Mouse (Mus musculus): ENCODE data around the gene H2-DMb2. TPM values are rescaled to one million over a fixed set of nuclear protein-coding genes. Genes with fewer than 3 reads are reported as not detected.
A peak's percentile ranks its signal among the peaks of the same experiment; 100 is the strongest.

Gene H2-DMb2
- polyA plus RNA-seq, 1 experiment from 2014 or later = 2.1 TPM

- H3K9me3 ChIP-seq (ENCODE audit: low read length) = no peaks in the 10 kb centered on the region
- no peaks in the 10 kb centered on the region for H3K27me3 ChIP-seq (ENCODE audit: insufficient read depth, low read length)
- WGBS (ENCODE audit: insufficient replicate concordance) = under 1% methylated on average over 27 of the region's 31 CpGs
- ATAC-seq = peak; percentile 35
- peaks cover 16% of the 10 kb centered on the region for H3K36me3 ChIP-seq (replicated peaks; ENCODE audit: insufficient read depth, low read length)
- H3K9ac ChIP-seq (replicated peaks) = peak overlapping the region; percentile 93
- peaks cover 25% of the 10 kb centered on the region for H3K4me1 ChIP-seq (ENCODE audit: insufficient read depth)
- peak overlapping the region; percentile 100 for H3K27ac ChIP-seq (ENCODE audit: low read depth)
- TF ChIP-seq CTCF (IDR thresholded peaks at IDR 0.05; ENCODE audit: low read depth) (peak; percentile 59), EP300 (IDR thresholded peaks at IDR 0.05; ENCODE audit: low read depth) (no peak)
- H3K4me2 ChIP-seq (ENCODE audit: low read depth, low read length) = peak overlapping the region; percentile 98
- peak overlapping the region; percentile 97 for H3K4me3 ChIP-seq (ENCODE audit: low read depth, low read length)
- DNase-seq = peak; percentile 92
These were observed 22.3 kb upstream of the H2-DMb2 start for GRCm38 (mm10) chr17:34120814-34121171.

- Histone ChIP-seq H3K9me3 (ENCODE audit: low read length) (no peaks in the 10 kb centered on the region), H3K9ac (replicated peaks) (peak overlapping the region; percentile 93), H3K27ac (ENCODE audit: low read depth) (peak overlapping the region; percentile 100), H3K4me3 (ENCODE audit: low read depth, low read length) (peak overlapping the region; percentile 97), H3K36me3 (replicated peaks; ENCODE audit: insufficient read depth, low read length) (peaks cover 11% of the 10 kb centered on the region), H3K27me3 (ENCODE audit: insufficient read depth, low read length) (no peaks in the 10 kb centered on the region), H3K4me1 (ENCODE audit: insufficient read depth) (peaks cover 24% of the 10 kb centered on the region), H3K4me2 (ENCODE audit: low read depth, low read length) (peak overlapping the region; percentile 98)
- WGBS (ENCODE audit: insufficient replicate concordance) = 1% methylated on average over 32 of the region's 35 CpGs
- ATAC-seq = peak; percentile 4
- TF ChIP-seq CTCF (IDR thresholded peaks at IDR 0.05; ENCODE audit: low read depth) (no peak), EP300 (IDR thresholded peaks at IDR 0.05; ENCODE audit: low read depth) (no peak; the same call in 1 of the 2 replicates)
- DNase-seq = no peak
These were observed 21.8 kb upstream of the H2-DMb2 start for GRCm38 (mm10) chr17:34121172-34121878.

- Histone ChIP-seq H3K36me3 (replicated peaks; ENCODE audit: insufficient read depth, low read length) (peaks cover 6% of the 10 kb centered on the region), H3K9me3 (ENCODE audit: low read length) (no peaks in the 10 kb centered on the region), H3K4me3 (ENCODE audit: low read depth, low read length) (peak overlapping the region; percentile 97), H3K4me2 (ENCODE audit: low read depth, low read length) (peak overlapping the region; percentile 98), H3K27ac (ENCODE audit: low read depth) (peak overlapping the region; percentile 100), H3K4me1 (ENCODE audit: insufficient read depth) (peaks cover 22% of the 10 kb centered on the region), H3K27me3 (ENCODE audit: insufficient read depth, low read length) (no peaks in the 10 kb centered on the region), H3K9ac (replicated peaks) (peak overlapping the region; percentile 93)
- TF ChIP-seq CTCF (IDR thresholded peaks at IDR 0.05; ENCODE audit: low read depth) = no peak
- no peak for TF ChIP-seq EP300 (IDR thresholded peaks at IDR 0.05; ENCODE audit: low read depth)
- DNase-seq (peak; percentile 78), ATAC-seq (peak; percentile 10)
- 2% methylated on average over 8 of the region's 10 CpGs for WGBS (ENCODE audit: insufficient replicate concordance)
These were observed 21.3 kb upstream of the H2-DMb2 start for GRCm38 (mm10) chr17:34121879-34122187.

GRCm38 (mm10) chr17:34122188-34122984, 20.7 kb upstream of the H2-DMb2 start, which contains the start of gene Brd2:
Brd2 (minus strand) TSS chr17:34122634.
- ATAC-seq (peak; percentile 40), DNase-seq (peak; percentile 96)
- no peaks in the 10 kb centered on the region for H3K9me3 ChIP-seq (ENCODE audit: low read length)
- no peaks in the 10 kb centered on the region for H3K27me3 ChIP-seq (ENCODE audit: insufficient read depth, low read length)
- 0 out of 2 replicates have a peak, but pooled peaks cover 5% of the 10 kb centered on the region for H3K36me3 ChIP-seq (replicated peaks; ENCODE audit: insufficient read depth, low read length)
- WGBS (ENCODE audit: insufficient replicate concordance) = 1% methylated on average over 48 of the region's 75 CpGs
- peak within 1 kb of the TSS; percentile 100 for H3K27ac ChIP-seq (ENCODE audit: low read depth)
- H3K9ac ChIP-seq (replicated peaks) = peak within 1 kb of the TSS; percentile 93
- H3K4me3 ChIP-seq (ENCODE audit: low read depth, low read length) = peak within 1 kb of the TSS; percentile 97
- peaks cover 26% of the 10 kb centered on the region for H3K4me1 ChIP-seq (ENCODE audit: insufficient read depth)
- TF ChIP-seq EP300 (IDR thresholded peaks at IDR 0.05; ENCODE audit: low read depth) = peak; percentile 54; the same call in 1 of the 2 replicates
- no peak for TF ChIP-seq CTCF (IDR thresholded peaks at IDR 0.05; ENCODE audit: low read depth)
- H3K4me2 ChIP-seq (ENCODE audit: low read depth, low read length) = peak within 1 kb of the TSS; percentile 98

GRCm38 (mm10) chr17:34123111-34123510, 20.0 kb upstream of the H2-DMb2 start:
- no peaks in the 10 kb centered on the region for H3K27me3 ChIP-seq (ENCODE audit: insufficient read depth, low read length)
- peak overlapping the region; percentile 100 for H3K27ac ChIP-seq (ENCODE audit: low read depth)
- ATAC-seq (no peak), DNase-seq (no peak)
- peak overlapping the region; percentile 98 for H3K4me2 ChIP-seq (ENCODE audit: low read depth, low read length)
- peak overlapping the region; percentile 93 for H3K9ac ChIP-seq (replicated peaks)
- peaks cover 31% of the 10 kb centered on the region for H3K4me1 ChIP-seq (ENCODE audit: insufficient read depth)
- H3K36me3 ChIP-seq (replicated peaks; ENCODE audit: insufficient read depth, low read length) = 0 out of 2 replicates have a peak, but pooled peaks cover 5% of the 10 kb centered on the region
- no peaks in the 10 kb centered on the region for H3K9me3 ChIP-seq (ENCODE audit: low read length)
- TF ChIP-seq EP300 (IDR thresholded peaks at IDR 0.05; ENCODE audit: low read depth) = no peak
- TF ChIP-seq CTCF (IDR thresholded peaks at IDR 0.05; ENCODE audit: low read depth) = no peak
- under 1% methylated on average over 7 of the region's 7 CpGs for WGBS (ENCODE audit: insufficient replicate concordance)
- H3K4me3 ChIP-seq (ENCODE audit: low read depth, low read length) = peak overlapping the region; percentile 97

GRCm38 (mm10) chr17:34123518-34123917, 19.6 kb upstream of the H2-DMb2 start:
- DNase-seq (no peak), ATAC-seq (no peak)
- no peaks in the 10 kb centered on the region for H3K9me3 ChIP-seq (ENCODE audit: low read length)
- H3K27me3 ChIP-seq (ENCODE audit: insufficient read depth, low read length) = no peaks in the 10 kb centered on the region
- 0 out of 2 replicates have a peak, but pooled peaks cover 2% of the 10 kb centered on the region for H3K36me3 ChIP-seq (replicated peaks; ENCODE audit: insufficient read depth, low read length)
- peak overlapping the region; percentile 97 for H3K4me3 ChIP-seq (ENCODE audit: low read depth, low read length)
- peak overlapping the region; percentile 93 for H3K9ac ChIP-seq (replicated peaks)
- TF ChIP-seq CTCF (IDR thresholded peaks at IDR 0.05; ENCODE audit: low read depth) = no peak
- no peak for TF ChIP-seq EP300 (IDR thresholded peaks at IDR 0.05; ENCODE audit: low read depth)
- peak overlapping the region; percentile 100 for H3K27ac ChIP-seq (ENCODE audit: low read depth)
- 19% methylated on average over 2 of the region's 2 CpGs for WGBS (ENCODE audit: insufficient replicate concordance)
- peaks cover 32% of the 10 kb centered on the region for H3K4me1 ChIP-seq (ENCODE audit: insufficient read depth)
- peak overlapping the region; percentile 98 for H3K4me2 ChIP-seq (ENCODE audit: low read depth, low read length)

All from liver, postnatal 0 days (tissue).